Mouse (Mus musculus): ENCODE measurements around the gene Gprc5d. TPM values are rescaled to one million over a fixed set of nuclear protein-coding genes. Genes with fewer than 3 reads are reported as not detected.

The Gprc5d gene
- total RNA-seq (2021) = not detected
- long read RNA-seq = 0 reads

- DNase-seq (ENCODE audit: low spot score in 2 of 2) = no peak
These were observed at the start of gene Gprc5d for GRCm38 (mm10) chr6:135118183-135118582. Gene Gprc5d (minus strand): TSS chr6:135118283.

- DNase-seq (ENCODE audit: low spot score in 2 of 2) = no peak
These were observed 48.6 kb upstream of the Gprc5d start for GRCm38 (mm10) chr6:135166712-135167111.

- no peak for DNase-seq (ENCODE audit: low spot score in 2 of 2)
These were observed 48.2 kb upstream of the Gprc5d start for GRCm38 (mm10) chr6:135166262-135166661.

GRCm38 (mm10) chr6:135165706-135166105 is 47.6 kb upstream of the Gprc5d start:
- DNase-seq (ENCODE audit: low spot score in 2 of 2) = no peak

GRCm38 (mm10) chr6:135165191-135165590 is 47.1 kb upstream of the Gprc5d start:
- no peak for DNase-seq (ENCODE audit: low spot score in 2 of 2)

GRCm38 (mm10) chr6:135162861-135163260 is 44.8 kb upstream of the Gprc5d start:
- DNase-seq (ENCODE audit: low spot score in 2 of 2) = no peak

GRCm38 (mm10) chr6:135162311-135162710 is 44.2 kb upstream of the Gprc5d start:
- no peak for DNase-seq (ENCODE audit: low spot score in 2 of 2)

GRCm38 (mm10) chr6:135161356-135161755 is 43.3 kb upstream of the Gprc5d start:
- DNase-seq (ENCODE audit: low spot score in 2 of 2) = no peak

- no peak for DNase-seq (ENCODE audit: low spot score in 2 of 2)
These were observed 40.4 kb upstream of the Gprc5d start for GRCm38 (mm10) chr6:135158509-135158908.

- no peak for DNase-seq (ENCODE audit: low spot score in 2 of 2)
These were observed 39.4 kb upstream of the Gprc5d start for GRCm38 (mm10) chr6:135157496-135157895.

GRCm38 (mm10) chr6:135156597-135156996 is 38.5 kb upstream of the Gprc5d start:
- no peak for DNase-seq (ENCODE audit: low spot score in 2 of 2)

GRCm38 (mm10) chr6:135153719-135154118 is 35.6 kb upstream of the Gprc5d start:
- no peak for DNase-seq (ENCODE audit: low spot score in 2 of 2)

GRCm38 (mm10) chr6:135150311-135150710 is 32.2 kb upstream of the Gprc5d start:
- DNase-seq (ENCODE audit: low spot score in 2 of 2) = peak; percentile 43 to 46

GRCm38 (mm10) chr6:135149722-135150121 is 31.6 kb upstream of the Gprc5d start:
- no peak for DNase-seq (ENCODE audit: low spot score in 2 of 2)

- DNase-seq (ENCODE audit: low spot score in 2 of 2) = no peak
These were observed 31.1 kb upstream of the Gprc5d start for GRCm38 (mm10) chr6:135149175-135149574.

- no peak for DNase-seq (ENCODE audit: low spot score in 2 of 2)
These were observed 30.4 kb upstream of the Gprc5d start for GRCm38 (mm10) chr6:135148506-135148905.

- no peak for DNase-seq (ENCODE audit: low spot score in 2 of 2)
These were observed 27.9 kb upstream of the Gprc5d start for GRCm38 (mm10) chr6:135145976-135146375.

- DNase-seq (ENCODE audit: low spot score in 2 of 2) = peak; percentile 42 to 57
These were observed 26.4 kb upstream of the Gprc5d start for GRCm38 (mm10) chr6:135144516-135144915.

- no peak for DNase-seq (ENCODE audit: low spot score in 2 of 2)
These were observed 25.1 kb upstream of the Gprc5d start for GRCm38 (mm10) chr6:135143151-135143550.

GRCm38 (mm10) chr6:135141451-135142147 is 23.5 kb upstream of the Gprc5d start:
- DNase-seq (ENCODE audit: low spot score in 2 of 2) = no peak

GRCm38 (mm10) chr6:135138746-135139145 is 20.7 kb upstream of the Gprc5d start:
- DNase-seq (ENCODE audit: low spot score in 2 of 2) = no peak

- no peak for DNase-seq (ENCODE audit: low spot score in 2 of 2)
These were observed 20.1 kb upstream of the Gprc5d start for GRCm38 (mm10) chr6:135138207-135138606.

- no peak for DNase-seq (ENCODE audit: low spot score in 2 of 2)
These were observed 19.7 kb upstream of the Gprc5d start for GRCm38 (mm10) chr6:135137736-135138135.
